Mouse (Mus musculus) left cerebral cortex, adult 2 months (tissue): ENCODE measurements around the gene Ndst2. TPM values are rescaled to one million over a fixed set of nuclear protein-coding genes. Genes with fewer than 3 reads are reported as not detected.
A peak's percentile ranks its signal among the peaks of the same experiment; 100 is the strongest.
"Not testable (repeated sequence)": the region's sequence is repeated elsewhere in the genome, so short reads cannot be mapped to it uniquely, and the experiment has no call there.

Experiments used
- DNase-seq, 2 experiments: peaks; one replicate each; pipeline ENCODE4 v3.0.0; 2021 to 2022; ENCODE audit warnings: low spot score in 2 of 2, mixed read lengths in 1 of 2; ENCODE audit errors: extremely low spot score in 1 of 2
- H3K27ac ChIP-seq: fragments of 200-600 bp; 2 replicates; pipeline ENCODE4 v1.8.1; 2022
- H3K4me3 ChIP-seq: fragments of 200-600 bp; 2 replicates; pipeline ENCODE4 v1.8.1; 2022
- CTCF ChIP-seq: fragments of 200-600 bp; IDR thresholded peaks from 2 replicates; pipeline ENCODE4 v1.8.1; 2022; ENCODE audit warnings: antibody characterized with exemption, mild to moderate bottlenecking, moderate library complexity
- intact Hi-C: fragments of 180-260 bp; cut with DNase I; formaldehyde crosslinking; loops from one replicate; pipeline ENCODE4 v1.15.1; 2025
- total RNA-seq, 2 experiments: library from RNA; stranded (reverse); gene quantifications; 2 replicates each; pipeline ENCODE4 v1.2.3; 2021

Ndst2 gene
- total RNA-seq, 2 experiments from 2014 or later: 15.5 to 17.7 TPM

DNA sequence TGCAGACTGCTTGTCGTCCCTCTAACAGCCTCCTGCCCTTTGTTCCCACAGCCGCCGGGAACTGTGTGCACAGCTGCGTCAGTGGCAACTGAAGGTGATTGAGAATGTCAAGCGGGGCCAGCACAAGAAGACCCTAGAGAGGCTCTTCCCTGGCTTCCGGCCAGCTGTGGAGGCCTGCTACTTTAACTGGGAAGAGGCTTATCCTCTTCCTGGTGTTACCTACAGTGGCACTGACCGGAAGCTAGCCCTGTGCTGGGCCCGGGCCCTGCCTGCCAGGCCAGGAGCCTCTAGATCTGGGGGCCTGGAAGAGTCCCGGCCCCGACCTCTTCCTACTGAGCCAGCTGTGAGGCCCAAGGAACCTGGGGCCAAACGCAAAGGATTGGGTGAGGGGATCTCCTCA is 20.5 kb downstream of the Ndst2 start:
- no peak for DNase-seq
- Histone ChIP-seq H3K4me3 (no peak overlapping the region), H3K27ac (no peak overlapping the region)
- no peak for TF ChIP-seq CTCF
- intact Hi-C loops: no loop called here

- intact Hi-C loops: no loop called here
- no peak for DNase-seq
- H3K4me3 ChIP-seq: peak overlapping the region; percentile 74
- no peak for TF ChIP-seq CTCF
- peak overlapping the region; percentile 98 for H3K27ac ChIP-seq
Observed at GRCm38 (mm10) chr14:20708239-20708638, 26.1 kb downstream of the Ndst2 start.

- intact Hi-C loops: no loop called here
- H3K4me3 ChIP-seq: peak within 1 kb of the TSS; percentile 74
- TF ChIP-seq CTCF: no peak; the same call in 1 of the 2 replicates
- H3K27ac ChIP-seq: peak within 1 kb of the TSS; percentile 98
- peak; percentile 90 for DNase-seq
Observed at GRCm38 (mm10) chr14:20707201-20708190, 26.9 kb downstream of the Ndst2 start, which contains the start of gene Zswim8. Gene Zswim8 (plus strand): TSS chr14:20707552.

DNA sequence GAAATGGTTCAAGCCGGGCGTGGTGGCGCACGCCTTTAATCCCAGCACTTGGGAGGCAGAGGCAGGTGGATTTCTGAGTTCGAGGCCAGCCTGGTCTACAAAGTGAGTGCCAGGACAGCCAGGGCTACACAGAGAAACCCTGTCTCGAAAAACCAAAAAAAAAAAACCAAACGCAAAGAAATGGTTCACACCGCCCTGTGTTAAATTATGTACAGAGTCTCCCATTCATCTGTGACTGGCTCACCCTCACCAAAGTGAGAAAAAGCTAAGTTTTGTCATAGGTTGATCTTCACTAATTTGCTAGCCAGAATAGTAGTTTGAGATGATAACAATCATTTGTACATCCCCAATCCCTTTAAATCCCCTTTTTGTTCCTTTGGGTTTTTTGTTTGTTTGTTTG is 30.9 kb downstream of the Ndst2 start:
- Histone ChIP-seq H3K4me3 (peak overlapping the region; percentile 90), H3K27ac (peak overlapping the region; percentile 91; the same call in 1 of the 2 replicates)
- intact Hi-C loops, DNase-seq: not testable (repeated sequence)

GRCm38 (mm10) chr14:20702741-20703381 is 31.5 kb downstream of the Ndst2 start, which contains the start of gene Chchd1:
Gene Chchd1 (plus strand): TSS chr14:20703006.
- intact Hi-C loops: no loop called here
- peak; percentile 91 to 93 for DNase-seq
- Histone ChIP-seq H3K4me3 (peak within 1 kb of the TSS; percentile 90), H3K27ac (peak within 1 kb of the TSS; percentile 91)
- no peak for TF ChIP-seq CTCF

- Histone ChIP-seq H3K4me3 (peak overlapping the region; percentile 90), H3K27ac (peak overlapping the region; percentile 91)
- DNase-seq: no peak
- TF ChIP-seq CTCF: no peak
- intact Hi-C loops: no loop called here
Observed at GRCm38 (mm10) chr14:20702096-20702740, 32.1 kb downstream of the Ndst2 start.

DNA sequence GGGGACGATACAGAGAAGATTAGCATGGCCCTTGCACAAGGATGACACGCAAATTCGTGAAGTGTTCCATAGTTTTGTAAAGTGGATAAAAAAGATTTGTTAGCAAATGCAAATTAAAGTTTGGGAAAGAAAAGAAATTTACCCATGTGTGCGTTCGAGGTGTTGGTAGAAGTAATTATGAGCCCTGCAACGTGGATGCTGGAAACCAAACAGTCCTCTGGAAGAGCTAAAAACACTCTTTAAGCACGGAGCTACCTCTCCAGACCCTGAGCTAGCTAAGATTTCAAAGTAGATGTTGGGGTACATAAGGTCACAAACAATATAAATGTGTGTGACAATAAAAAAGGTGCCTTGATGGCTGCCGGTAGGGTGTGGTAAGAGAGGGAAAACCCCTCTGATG is 32.8 kb downstream of the Ndst2 start:
- DNase-seq: no peak
- intact Hi-C loops: no loop called here
- no peak overlapping the region; the same call in 1 of the 2 replicates for H3K27ac ChIP-seq
- no peak for TF ChIP-seq CTCF
- H3K4me3 ChIP-seq: peak overlapping the region; percentile 90

- no peak for TF ChIP-seq CTCF
- DNase-seq: no peak
- Histone ChIP-seq H3K27ac (no peak overlapping the region), H3K4me3 (no peak overlapping the region)
- intact Hi-C loops: no loop called here
Observed at GRCm38 (mm10) chr14:20700362-20700761, 34.0 kb downstream of the Ndst2 start.

DNA sequence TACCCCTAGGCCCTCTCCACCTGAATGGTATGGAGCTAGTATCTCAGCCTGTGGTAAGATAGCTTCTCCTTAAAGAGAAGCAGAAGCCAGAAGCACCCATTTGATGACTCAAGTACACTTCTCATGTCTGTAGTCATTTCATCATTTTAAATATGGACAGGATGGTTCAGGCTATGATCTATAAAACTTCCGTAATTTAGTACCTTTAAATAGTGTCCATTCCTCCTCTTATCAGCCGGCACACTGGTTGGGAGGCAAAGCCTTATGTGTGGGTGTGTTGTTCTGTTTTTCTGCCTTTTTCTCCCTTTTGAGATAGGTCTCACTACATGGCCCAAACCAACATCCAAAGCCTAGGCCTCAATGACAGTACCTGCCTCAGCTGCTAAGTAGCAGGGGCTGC is 35.8 kb downstream of the Ndst2 start:
- Histone ChIP-seq H3K27ac (no peak overlapping the region), H3K4me3 (peak overlapping the region; percentile 99)
- no peak for DNase-seq
- TF ChIP-seq CTCF: no peak
- intact Hi-C loops: no loop called here

DNA sequence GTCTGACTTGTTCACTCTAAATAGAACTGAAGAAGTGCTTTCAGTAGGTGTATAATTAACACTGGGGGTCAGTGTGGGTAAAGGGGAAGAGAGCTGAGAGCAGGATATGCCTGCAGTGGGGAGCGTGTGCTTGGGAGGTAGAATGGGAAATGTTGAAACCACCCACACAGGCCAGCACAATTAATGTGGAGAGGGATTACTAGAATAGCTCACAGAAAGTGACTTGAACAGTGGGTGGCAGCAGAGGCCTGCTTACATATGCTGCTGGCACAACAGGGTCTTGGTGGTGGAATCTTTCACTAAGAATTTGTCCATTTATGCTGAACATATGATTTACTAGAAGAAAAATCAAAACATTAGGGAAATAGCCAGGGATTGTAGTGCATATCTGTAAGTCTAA is 37.4 kb downstream of the Ndst2 start:
- DNase-seq: peak; percentile 48 to 55
- Histone ChIP-seq H3K27ac (peak overlapping the region; percentile 59), H3K4me3 (peak overlapping the region; percentile 99)
- peak; percentile 57 for TF ChIP-seq CTCF
- intact Hi-C loops: no loop called here

DNA sequence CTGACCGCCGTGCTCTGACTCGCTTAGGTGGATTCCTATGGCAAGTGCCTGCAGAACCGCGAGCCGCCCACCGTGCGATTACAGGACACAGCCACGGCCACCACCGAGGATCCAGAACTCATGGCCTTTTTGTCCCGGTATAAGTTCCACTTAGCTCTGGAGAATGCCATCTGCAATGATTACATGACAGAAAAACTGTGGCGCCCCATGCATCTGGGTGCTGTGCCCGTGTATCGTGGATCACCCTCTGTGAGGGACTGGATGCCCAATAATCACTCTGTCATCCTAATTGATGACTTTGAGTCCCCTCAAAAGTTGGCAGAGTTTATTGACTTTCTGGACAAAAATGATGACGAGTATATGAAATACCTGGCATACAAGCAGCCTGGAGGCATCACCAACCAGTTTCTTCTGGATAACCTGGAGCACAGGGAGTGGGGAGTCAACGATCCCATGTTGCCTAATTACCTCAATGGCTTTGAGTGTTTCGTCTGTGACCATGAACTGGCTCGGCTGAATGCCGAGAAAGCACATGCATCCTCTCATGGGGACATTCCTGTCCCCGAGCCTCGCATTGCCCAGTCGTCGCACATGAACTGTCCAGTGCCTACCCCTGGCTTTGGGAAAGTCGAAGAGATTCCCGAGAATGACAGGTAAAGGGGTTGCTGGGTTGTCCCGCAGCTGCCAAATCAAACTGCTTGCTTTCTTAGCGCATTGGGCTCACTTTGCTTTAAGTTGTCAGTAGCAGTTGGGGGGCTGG is 38.4 kb downstream of the Ndst2 start:
- intact Hi-C loops: no loop called here
- no peak for TF ChIP-seq CTCF
- no peak for DNase-seq
- H3K4me3 ChIP-seq: peak overlapping the region; percentile 99
- peak overlapping the region; percentile 99 for H3K27ac ChIP-seq
